Mouse (Mus musculus) adrenal gland, postnatal 14 days (tissue): ENCODE data around the gene Map3k14. TPM values are rescaled to one million over a fixed set of nuclear protein-coding genes. Genes with fewer than 3 reads are reported as not detected.

Experiments used
- DNase-seq: peaks from one replicate; pipeline ENCODE4 v3.0.0; 2021; ENCODE audit warnings: mixed read lengths
- total RNA-seq: library from RNA; stranded (reverse); gene quantifications from 2 replicates; pipeline ENCODE4 v1.2.3, GENCODE M21; 2021

Map3k14 gene
- total RNA-seq, 1 experiment from 2014 or later, result 6.5 TPM

DNA sequence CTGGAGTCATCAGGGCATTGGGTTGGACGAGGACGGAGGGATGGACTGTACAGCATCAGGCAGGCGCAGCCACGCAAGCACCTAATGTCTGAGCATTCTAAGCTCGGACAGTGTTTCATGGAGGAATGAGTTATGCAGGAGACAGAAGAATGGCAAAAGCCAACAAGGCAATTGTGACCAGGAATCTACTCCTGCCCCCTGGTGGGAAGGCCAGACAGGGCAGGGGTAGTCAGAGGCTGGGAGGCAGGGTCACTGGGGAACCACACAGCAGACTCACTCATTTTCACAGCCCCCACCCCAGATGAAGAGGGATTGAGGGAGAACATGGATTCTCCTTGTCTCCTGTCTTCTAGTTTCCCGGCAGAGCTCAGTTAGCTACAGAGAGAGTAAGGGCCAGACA, 4.7 kb upstream of the Map3k14 start:
- peak; percentile 80 for DNase-seq

DNA sequence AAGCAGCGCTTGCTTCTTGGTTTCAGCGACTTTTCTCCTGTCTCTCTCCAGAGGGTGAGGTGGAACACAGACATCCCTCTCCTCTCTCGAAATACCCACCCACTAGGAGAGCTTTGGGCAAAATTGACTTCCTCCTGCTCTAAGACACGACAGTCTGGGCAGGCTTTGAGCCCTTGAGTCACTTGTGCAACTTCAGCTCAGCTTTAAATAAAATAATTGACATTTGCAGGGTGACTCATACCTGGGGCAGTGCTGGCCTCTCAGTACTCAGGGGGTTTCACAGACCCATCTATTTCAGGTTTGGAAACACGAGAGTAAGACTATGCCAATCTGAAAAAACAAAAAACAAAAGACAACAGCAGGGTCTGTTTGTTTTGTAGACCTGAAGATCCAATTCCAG, 2.2 kb upstream of the Map3k14 start:
- no peak for DNase-seq

DNA sequence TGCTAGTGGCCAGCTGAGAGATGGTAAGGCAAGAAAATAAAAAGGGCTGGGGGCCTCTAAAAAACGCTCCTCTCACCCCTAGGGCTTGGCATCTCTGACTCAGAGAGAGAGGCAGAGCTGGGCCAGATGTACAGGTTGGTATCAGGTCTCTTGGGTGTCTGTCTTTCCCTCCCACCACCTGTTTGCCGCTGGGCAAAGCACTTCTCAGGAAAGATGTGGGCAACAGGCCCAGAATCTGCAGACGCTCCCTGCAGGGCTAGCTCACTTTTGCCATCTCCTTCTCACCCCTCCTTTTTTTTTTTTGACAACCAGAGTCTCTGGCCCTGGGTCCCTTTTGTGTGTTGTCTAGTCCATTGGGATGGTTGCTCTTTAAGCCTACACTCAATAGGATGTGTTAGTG, 1.6 kb upstream of the Map3k14 start:
- DNase-seq, result no peak

DNA sequence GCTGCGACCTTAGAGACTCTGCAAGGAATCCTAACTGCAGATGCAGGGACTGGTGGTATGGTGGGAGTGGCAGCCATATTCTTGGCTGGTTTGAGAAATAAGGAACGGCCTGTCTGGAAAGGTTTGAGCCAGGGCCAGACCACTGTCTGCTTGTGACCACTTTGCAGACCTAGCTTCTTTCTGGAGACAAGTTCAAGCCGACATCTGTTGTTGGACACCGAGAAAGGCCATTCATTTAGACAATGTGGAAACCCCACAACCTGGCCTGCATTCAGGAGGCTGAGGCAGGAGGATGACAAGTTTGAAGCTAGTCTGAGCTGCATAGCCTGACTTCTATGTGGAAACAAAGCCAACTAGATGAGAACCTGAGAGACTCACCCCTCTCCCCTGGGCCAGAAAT, 1.1 kb upstream of the Map3k14 start:
- no peak for DNase-seq

DNA sequence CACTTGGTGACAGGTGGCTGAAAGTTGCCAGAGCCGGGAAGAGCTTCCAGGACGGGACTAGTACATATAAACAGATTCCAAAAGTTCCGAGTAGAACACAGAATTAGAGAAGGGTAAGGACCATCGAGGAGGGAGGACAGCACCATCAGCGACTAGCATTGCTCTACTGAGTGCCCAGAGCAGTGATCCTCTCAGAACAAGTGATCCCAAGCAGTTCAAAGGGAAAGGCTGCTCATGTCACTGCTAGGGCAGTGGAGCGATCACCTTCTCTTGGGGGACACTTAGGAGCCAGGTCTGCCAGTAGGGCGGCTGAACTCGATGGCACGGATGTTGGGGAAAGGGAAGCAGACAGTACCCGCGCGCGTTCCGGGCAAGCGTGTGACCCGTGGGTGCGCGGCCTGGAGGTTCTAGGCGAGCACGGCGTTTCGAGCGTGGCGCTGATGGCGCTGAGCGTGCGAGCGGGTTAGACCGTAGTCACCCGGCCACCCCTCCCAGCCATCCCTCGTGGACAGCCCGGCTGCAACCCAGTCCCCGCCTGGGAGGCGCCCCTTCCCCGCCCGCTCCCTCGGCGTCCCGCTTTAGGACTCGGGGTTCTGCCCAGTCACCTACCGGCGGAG, 435 bp downstream of the Map3k14 start:
- no peak for DNase-seq

DNA sequence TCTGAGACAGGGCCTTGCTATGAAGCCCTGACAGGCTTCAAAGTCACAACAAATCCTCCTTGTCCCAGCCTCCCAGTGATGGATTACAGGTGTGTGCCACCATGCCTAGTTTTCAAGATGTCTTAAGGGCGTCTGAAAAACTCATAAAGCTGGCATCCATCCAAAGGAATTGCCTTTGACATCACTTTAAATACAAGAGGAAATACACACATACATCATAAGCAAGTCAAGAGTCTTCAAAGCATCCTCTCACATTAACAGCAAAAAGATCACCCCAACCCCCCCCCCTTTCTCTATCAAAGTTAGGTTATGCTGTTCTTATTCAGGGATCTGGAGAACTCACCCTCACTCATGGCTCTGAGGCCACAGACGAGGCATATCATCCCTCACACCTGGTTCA, 1.4 kb downstream of the Map3k14 start:
- no peak for DNase-seq

DNA sequence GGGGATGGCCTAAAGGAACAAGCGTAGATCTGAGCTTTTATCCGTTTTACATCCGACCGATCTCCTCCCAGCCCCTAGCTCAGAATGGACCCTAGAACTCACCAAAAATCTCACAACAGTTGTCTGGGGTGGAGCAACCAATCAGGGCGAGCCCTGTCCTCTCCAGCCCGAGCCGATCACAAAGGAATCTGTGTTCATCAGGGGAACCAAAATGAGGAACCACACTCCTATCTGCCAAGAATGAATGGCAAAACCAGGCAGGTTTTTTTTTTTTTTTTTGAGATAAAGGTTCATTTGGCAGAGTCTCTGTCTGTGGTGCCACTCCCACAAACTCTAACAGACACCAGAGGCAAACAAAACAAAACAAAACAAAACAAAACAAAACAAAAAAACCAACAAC, 2.1 kb downstream of the Map3k14 start:
- DNase-seq, result no peak

DNA sequence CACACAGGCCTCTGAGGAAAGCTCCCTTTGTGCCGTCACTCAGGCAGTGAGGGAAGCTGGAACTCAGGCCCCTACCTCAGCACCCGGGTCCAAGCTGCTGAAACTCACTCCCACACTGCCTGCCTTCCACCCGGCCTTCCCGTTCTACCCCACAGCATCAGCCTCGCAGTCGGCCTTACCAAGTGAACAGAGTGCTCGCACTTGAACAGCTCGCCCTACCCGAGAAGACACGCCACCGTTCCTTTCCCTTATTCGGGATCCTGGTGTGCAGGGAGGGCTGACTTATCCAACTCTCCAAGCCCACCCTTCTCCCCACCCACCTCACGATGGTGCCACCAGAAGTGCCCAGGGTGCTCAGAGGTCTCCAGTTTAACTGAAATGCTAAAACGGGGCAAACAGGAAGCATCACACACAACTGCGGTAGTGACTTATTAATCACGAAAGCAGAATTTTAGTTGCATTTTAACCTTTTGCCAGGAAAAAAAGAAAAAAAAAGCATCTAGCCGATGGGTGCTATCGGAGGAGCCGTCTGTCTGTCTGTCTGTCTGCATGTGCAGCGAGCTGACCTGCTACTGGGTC, 2.8 kb downstream of the Map3k14 start:
- no peak for DNase-seq

DNA sequence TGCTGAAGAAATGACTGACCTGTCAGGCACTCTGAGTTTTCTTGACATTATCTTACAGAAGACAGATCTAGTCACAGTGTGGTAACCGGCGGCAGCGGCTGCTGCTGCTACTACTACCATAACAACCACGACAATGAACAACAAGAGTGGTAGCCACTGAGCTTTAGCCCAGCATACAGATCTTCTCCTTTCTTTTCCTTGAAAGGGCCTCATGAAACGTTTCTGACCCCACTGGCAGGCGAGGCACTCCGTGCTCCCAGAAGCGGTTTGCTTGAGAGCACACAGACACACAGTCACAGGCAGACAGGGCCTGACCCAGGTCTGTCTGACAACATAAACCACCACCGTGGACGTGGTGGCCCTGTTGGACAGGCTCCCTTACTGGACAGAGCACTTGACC, 3.7 kb downstream of the Map3k14 start:
- no peak for DNase-seq

DNA sequence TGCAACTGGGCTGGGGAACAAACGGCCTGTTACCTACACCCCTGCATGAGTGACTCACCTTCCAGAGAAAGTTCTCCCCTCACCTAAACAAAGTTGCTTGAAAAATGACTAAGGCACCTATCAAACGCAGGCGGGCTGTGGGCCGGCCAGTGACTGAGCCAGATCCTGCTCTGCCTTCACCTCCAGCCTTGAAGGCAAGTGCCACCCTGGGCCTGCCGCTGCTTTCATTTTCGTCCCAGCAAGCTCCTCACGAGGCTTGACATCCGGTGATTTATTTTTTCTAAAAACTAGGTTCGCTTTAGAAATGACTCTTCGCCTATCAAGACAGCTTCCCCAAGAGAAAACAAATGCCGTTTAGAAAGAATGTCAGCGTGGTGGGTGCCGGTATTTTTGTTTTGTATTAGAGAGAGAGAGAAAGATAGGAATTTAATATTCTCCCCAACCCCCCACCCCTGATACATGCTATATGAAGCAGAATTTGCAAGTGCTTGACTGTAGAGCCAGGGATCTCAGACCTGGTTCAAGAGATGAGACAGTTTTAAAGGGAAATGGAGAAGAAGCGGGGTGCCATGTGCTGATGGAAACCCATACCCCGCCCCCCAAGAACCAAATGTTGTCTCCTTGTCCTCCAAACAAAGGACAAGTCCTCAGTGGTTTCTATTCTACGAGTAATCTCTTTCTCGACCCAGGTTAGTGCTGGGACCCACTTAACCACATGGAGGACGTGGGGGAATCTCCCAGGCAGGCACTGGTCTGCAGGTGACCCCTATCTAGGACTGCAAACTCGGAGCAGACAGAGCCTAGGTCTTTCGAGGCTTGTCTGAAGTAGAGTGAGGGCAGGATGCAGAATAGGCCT, 4.6 kb downstream of the Map3k14 start:
- peak; percentile 81 for DNase-seq

DNA sequence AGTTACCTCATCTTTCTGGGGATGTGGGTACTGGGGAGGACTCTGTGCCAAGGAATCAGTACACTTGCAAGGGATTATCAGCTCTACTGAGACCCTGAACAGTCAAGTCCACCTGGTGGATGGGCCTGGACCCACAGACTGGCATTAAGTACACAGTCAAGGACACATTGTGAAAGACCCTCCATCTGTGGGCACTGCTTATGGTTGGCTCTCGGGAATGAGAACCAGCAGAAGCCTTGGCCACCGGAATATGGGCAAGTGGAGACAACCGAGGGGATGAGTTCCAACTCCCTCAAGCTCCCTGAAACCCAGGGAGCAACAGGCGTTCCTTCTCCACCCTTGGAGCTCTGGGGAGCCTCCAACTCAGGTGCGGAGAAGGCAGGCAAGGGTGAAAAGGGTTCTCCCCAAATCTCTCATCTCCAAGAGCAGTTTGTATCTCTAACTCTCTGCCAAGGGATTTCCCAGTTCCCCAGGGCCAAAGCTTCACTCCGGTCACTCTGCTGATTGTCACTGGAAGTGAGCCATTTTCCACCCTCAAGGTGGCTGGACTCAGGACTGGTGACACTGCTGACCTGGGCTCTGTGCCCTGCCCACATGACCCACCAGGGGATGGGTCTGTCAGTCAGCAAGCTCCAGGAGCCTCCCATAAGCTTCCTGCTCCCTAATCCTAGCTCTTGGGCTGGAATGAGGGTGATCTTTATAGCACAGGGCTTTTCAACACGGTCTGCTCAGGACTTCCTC, 5.4 kb downstream of the Map3k14 start:
- peak; percentile 72 for DNase-seq

DNA sequence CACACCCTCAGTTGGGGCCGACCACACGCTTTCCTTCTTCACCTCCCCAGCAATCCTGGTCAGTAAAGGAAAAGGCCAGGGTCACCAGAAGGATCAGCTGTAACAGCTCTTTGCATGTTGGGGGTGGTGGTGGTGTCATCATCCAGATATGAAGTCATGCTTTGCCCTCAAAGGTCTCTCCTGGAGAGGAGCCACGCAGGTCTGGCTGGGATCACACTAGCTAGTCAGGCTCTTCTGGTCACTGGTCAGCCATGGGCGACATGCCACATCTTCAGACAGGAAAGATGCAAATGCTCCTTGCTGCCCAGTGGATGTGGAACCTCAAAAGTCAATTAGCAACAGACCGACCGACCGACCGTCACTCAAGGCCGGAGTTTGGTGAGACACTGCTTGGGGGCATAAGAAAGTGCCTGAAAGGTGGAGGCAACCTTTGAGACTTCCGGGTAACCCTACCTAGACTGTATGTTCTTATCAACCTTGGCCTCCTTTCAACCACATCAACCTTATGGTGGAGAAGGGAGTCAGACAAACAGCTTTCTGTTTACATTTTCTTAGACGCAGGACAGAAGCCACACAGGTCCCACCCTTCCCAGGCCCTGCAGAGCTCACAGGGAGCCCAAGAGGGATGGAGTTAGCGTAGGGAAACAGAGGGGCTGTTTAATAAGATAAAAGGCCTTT, 6.6 kb downstream of the Map3k14 start:
- DNase-seq, result peak; percentile 44

DNA sequence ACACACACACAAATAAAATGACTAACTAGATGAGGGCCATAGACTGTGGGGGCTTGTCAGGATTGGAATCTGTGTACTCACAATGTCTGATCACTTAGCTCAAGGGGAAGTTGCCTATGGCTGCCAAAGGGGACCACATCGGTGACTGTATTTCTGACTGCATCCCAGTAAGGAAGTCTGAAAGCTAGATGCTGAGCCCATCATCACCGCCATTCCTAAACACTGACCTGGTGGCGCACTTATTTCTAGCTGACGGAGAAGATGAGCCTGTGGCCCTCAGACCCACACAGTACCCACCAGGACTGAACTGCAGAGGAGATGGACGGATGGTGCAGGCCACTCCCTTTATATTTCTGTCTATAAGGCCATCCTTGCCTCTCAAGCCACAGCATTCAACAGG, 7.2 kb downstream of the Map3k14 start:
- no peak for DNase-seq

DNA sequence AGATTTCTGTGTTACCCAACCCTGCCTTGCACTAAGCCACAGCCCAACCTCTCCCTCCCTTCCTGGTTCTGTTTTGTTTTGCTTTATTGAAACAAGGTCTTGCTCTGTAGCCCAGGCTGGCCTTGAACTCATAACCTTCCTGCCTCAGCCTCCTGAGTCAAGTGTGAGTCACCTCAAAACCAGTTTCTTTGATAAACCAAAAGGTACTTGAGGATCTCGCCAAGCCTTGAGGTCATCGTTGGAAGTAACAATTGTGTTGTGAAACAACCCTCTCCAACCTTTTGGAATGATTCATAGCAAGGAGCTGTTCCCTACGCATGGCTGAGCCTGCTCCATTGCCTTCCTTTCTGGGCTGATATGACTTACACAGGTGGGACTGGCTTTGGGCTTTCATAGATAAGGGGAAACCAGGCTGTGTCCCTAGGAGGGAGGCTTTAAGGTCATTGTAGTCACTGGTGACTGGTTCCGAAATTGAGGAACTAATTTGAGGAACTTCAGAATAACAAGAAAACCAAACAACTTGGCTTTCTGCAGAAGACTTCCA, 9.3 kb downstream of the Map3k14 start:
- DNase-seq, result peak; percentile 72

DNA sequence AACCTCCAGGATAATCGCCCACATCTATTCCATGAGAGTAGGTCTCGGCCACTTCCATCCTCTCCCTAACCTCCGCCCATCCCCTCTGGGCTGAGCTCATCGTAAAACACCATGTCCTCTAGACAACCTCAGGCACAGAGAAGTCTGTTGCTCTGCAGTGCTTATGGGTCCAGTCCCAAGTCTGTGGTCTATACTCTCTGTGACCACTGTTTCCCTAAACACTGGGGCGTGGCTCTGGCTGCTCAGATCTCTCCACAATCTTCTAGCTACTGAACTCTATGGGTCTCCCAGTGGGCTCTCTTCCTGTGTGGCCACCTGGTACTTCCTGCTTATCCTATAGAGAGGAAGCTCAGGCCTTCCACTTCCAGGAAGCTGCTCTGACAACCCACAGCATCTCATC, 13.7 kb downstream of the Map3k14 start:
- DNase-seq, result no peak

DNA sequence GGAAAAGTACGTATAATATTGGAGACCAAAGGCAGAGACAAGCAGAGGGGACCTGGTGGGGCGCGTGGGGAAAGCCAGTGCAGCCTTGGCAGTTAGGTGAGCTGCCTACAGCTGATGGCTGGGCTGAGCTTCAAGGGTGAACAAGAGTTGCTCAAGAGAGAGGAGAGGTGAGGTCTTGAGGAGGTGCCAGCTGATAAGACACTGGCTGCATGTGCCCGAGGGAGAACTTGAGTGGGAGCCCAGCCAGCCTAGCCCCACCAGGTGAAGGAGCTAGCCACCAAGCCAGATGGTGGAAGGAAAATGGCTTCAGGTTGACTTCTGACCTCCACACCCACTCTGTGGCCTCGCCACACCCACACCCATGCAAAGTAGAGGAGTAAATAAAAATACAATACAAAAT, 14.9 kb downstream of the Map3k14 start:
- no peak for DNase-seq

DNA sequence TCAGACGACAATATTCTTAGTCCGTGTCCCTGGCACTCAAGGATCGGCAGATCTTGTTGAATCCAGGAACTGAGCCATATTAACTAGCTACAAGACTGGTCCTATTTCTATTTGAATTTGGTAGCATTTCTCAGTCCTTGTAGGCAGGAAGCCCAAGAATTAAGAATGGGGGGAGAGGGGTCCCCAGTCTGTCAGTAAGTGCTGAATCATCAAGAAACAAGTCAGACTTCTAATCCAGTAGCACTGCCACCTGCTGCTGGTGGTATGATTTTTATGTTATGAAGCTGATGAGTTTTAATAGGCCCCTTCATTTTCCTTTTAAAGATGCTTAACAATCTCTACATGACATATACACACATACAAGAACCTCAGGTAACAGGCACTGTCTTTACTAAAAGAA, 16.9 kb downstream of the Map3k14 start:
- DNase-seq, result no peak

DNA sequence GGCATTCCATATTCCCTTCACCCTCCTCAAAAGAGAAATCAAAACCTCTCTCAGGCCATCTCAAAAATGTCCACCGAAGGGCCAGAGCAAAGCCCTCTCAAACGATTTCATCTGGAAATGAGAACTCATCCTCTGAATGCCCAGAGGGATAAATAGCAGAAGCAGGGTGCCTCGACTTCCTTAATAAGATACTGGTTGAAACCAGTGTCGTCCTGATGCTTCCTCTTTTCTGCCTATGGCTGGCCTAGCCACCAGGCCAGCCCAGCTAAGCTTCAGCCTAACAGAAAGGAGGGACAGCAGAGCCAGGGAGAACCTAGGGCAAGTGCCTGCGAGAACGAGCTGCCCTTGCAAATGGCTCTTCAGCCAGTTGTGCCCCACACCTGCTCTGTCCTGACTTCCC, 17.8 kb downstream of the Map3k14 start:
- no peak for DNase-seq

DNA sequence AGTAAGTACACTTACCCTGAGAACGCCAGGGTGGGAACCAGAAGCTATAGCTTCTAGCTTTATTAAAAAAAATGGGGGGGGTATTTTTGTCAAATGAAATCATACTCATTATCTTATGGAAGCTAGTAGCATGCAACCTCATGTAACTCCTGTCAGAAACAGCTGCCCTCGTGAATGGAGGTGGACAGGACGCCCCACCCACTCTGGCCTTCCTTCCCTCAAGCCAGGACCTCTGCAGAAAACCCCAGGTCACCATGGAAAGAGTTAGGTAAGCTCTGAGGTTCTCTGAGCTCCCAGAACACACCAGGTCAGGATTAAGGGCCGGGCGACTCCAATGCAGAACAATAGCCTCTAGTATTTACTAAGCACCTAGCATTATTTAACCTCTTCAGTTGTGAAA, 18.4 kb downstream of the Map3k14 start:
- no peak for DNase-seq

DNA sequence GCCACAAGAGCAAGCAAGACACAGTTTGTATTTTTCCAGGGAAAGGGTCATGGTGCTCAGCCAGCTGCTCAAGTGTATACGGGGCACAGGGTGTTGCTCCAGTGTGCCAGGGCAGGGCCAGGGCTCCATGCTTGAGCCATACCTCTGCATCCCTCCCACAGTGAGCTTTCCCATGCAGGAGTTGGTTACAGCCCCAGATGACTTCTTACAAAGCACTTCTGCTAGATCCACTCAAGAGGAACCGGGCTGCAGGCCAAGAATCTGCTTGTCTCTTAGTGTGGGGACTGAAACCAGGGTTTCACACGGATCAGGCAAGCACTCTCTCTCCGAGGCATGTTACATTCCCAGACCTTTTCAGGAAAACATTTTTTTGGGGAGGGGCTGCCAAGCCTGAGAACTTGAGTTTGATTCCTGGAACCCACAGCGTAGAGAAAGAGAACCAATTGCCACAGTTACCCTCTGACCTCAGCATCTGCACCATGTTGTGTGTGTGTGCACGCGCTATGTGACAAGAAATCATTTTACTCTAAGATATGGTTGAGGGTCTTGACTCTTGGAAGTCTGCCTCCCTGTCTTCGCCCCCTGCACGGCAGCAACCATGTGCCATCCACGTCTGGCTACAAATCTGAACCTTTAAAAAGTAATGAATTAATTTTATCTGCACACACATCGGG, 19.6 kb downstream of the Map3k14 start:
- peak; percentile 78 for DNase-seq

DNA sequence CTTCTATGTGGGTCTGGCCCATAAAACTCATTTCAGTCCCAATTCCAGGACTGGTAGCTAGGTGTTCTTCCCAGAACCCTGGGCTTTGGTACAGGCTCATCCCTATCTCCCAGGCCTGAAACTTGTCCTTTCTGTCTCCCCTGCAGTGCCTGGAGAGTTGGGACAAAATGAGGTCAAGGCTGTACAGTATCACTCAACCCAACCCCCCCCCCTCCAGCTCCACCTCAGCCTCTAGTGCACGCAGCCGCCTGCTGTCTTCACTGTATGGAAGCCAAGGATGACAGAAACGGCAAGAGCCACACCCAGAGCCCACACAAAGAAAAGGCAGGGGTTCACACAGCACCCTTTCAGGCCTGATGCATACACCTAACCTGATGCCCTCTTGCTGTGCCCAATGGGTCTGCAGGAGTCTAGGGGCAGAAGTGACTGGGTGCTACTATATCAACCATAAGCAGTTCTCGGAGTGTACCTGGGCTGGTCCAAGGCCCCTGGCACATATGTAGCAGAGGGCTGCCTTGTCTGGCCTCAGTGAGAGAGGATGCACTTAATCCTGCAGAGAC, 20.5 kb downstream of the Map3k14 start:
- DNase-seq, result peak; percentile 49
